Mouse (Mus musculus) heart, embryonic 16.5 days (tissue): Measurements from ENCODE around the gene Asic2. TPM values are rescaled to one million over a fixed set of nuclear protein-coding genes. Genes with fewer than 3 reads are reported as not detected.

Source experiments
- ATAC-seq: fragments of 200-750 bp; cut with Nextera tagmentation; replicated peaks from 2 replicates; pipeline ENCODE4 v1.8.0; 2017; ENCODE audit warnings: moderate number of reproducible peaks; ENCODE audit not compliant: insufficient read depth, low FRiP score; ENCODE audit errors: extremely low read depth
- H3K27ac ChIP-seq: fragments of 300-500 bp; sonication (generic); 2 replicates; pipeline ENCODE4 v1.5.1; 2014; ENCODE audit warnings: mild to moderate bottlenecking, low read length, control low read depth, moderate library complexity
- H3K27me3 ChIP-seq: fragments of 300-500 bp; sonication (generic); 2 replicates; pipeline ENCODE4 v1.6.1; 2014; ENCODE audit warnings: low read length, mixed read lengths; ENCODE audit not compliant: control insufficient read depth, insufficient read depth
- H3K36me3 ChIP-seq: fragments of 300-500 bp; sonication (generic); 2 replicates; pipeline ENCODE4 v1.6.1; 2014; ENCODE audit not compliant: control insufficient read depth, insufficient read depth
- H3K4me1 ChIP-seq: fragments of 300-500 bp; sonication (generic); 2 replicates; pipeline ENCODE4 v1.6.1; 2014; ENCODE audit warnings: low read length, mixed read lengths; ENCODE audit not compliant: control insufficient read depth, insufficient read depth
- H3K4me2 ChIP-seq: fragments of 300-500 bp; sonication (generic); 2 replicates; pipeline ENCODE4 v1.6.1; 2014; ENCODE audit warnings: low read depth, mild to moderate bottlenecking, control low read depth, low read length
- H3K4me3 ChIP-seq: fragments of 300-500 bp; sonication (generic); 2 replicates; pipeline ENCODE4 v1.5.1; 2014; ENCODE audit warnings: mild to moderate bottlenecking, control low read depth, low read length
- H3K9ac ChIP-seq: fragments of 300-500 bp; sonication (generic); 2 replicates; pipeline ENCODE4 v1.6.1; 2014; ENCODE audit warnings: low read length, control low read depth
- H3K9me3 ChIP-seq: fragments of 300-500 bp; sonication (generic); replicated peaks from 2 replicates; pipeline ENCODE4 v1.6.1; 2016; ENCODE audit warnings: low read length; ENCODE audit not compliant: control insufficient read depth
- WGBS: fragments of 180-500 bp; shearing (Covaris S2); extraction: QIAGEN DNeasy Blood & Tissue Kit; methylation state at CpG from one replicate; pipeline ENCODE4 v1.1.7; 2014; 5-methylcytosine and 5-hydroxymethylcytosine counted together
- polyA plus RNA-seq: library from polyadenylated mRNA; unstranded; fragments of >200 nt; fragmentation: Nextera tagmentation; extraction: Ambion mirVana; gene quantifications from 2 replicates; pipeline ENCODE4 v1.2.1, GENCODE M21; 2015

The Asic2 gene
- polyA plus RNA-seq, 1 experiment from 2014 or later: not detected

DNA sequence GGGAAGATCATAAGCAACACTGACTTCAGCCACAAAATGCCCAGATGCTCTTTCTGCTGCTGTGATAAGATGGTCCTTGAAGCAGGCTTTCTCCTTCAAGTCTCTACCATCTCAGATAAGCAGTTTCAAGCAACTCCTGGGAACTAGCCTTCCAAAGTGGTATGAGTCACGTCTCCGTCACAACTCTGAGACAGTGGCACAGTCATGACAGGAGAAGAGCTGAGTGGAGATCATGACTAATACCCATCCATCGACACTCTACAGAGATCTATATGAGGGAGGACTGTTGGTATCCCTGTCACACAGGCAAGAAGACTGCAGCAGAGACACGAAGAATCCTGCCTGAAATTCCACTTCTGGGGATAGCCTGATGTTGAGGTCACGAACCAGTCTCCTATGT is 1049.9 kb downstream of the Asic2 start:
- Histone ChIP-seq H3K4me1 (no peaks in the 10 kb centered on the region), H3K9ac (no peak overlapping the region)
- 69% methylated on average over 5 of the region's 5 CpGs for whole genome bisulfite sequencing

DNA sequence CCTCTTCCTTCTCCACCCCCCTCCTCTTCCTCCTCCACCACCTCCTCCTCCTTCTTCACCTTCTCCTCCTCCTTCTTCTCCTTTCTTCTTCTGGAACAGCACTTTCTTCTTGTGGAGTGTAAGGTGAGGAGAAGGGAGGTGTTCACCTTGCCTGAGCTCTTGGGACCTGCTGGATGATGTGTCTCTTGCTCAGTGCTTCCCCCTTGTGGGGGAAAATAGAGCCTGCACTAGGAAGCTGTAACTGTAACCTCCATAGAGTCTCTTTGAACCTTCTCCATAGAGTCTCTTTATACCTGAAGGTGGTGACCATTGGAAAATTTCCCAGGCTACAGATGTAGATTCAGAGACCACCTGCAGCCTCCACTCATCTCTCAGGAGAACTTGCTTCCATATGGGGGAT is 1050.6 kb downstream of the Asic2 start:
- no peak overlapping the region for H3K27ac ChIP-seq
- H3K27me3 ChIP-seq: no peaks in the 10 kb centered on the region
- no peak overlapping the region for H3K9ac ChIP-seq
- H3K9me3 ChIP-seq: peaks cover 7% of the 10 kb centered on the region; the same call in 1 of the 2 replicates
- H3K36me3 ChIP-seq: no peaks in the 10 kb centered on the region
- H3K4me3 ChIP-seq: no peak overlapping the region
- H3K4me2 ChIP-seq: no peak overlapping the region
- H3K4me1 ChIP-seq: no peaks in the 10 kb centered on the region
- ATAC-seq: no peak

More for the DNA sequence above, 1049.9 kb downstream of the Asic2 start:
- Histone ChIP-seq H3K27me3 (no peaks in the 10 kb centered on the region), H3K27ac (no peak overlapping the region), H3K36me3 (no peaks in the 10 kb centered on the region), H3K4me3 (no peak overlapping the region), H3K4me2 (no peak overlapping the region), H3K9me3 (peaks cover 7% of the 10 kb centered on the region; the same call in 1 of the 2 replicates)
- no peak for ATAC-seq

DNA sequence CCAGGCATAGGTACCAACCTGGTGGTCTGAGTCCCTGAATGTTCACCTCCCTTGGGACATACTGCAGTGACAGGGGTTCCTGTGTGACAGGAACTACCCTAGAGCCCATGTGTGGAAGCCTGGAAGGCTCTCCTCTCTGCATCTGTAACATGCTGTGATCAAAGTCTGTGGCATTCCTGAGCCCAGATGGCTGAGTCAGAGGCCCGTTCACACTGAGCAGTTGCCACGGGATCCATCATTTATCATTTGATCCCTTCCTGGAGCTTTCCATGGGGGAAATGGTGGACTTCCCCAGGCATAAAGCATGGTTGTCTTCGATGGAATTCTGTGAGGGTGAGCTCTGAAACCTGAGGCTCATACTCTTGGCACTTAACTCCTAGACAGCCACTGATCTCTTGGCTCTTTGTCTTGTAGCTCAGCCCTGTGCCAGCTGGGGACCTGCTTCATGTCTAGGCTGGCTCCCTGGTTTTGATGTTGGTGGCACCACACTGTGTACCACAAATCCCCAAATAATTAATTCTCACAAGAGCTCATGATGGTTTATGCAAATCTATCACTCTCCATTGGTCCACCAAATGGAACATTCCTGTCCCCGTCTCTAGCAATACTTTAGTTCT is 1054.7 kb downstream of the Asic2 start:
- 33% methylated on average over 4 of the region's 4 CpGs for WGBS
- no peak for ATAC-seq

DNA sequence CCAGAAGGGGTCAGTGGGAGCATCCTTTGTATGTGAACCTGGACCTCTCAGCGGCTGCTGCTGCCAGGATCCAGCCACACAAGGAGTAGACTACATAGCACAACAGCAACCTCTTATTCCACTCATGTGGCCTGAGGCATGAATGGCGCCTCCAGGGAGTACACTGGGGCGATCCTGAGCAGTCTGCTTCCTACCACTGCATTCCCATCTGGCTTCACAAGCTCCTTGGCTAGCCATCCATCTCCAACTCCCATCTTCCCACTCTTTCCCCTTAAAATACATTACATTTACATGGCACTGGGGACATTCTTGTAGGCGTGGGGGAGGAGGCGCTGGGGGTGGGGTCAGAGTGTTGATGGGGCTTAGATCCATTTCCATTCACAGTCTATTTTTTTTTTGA is 1055.5 kb downstream of the Asic2 start:
- H3K4me2 ChIP-seq: no peak overlapping the region
- no peak for ATAC-seq
- H3K36me3 ChIP-seq: no peaks in the 10 kb centered on the region
- no peak overlapping the region for H3K27ac ChIP-seq
- 76% methylated on average over 5 of the region's 5 CpGs for WGBS
- H3K4me1 ChIP-seq: no peaks in the 10 kb centered on the region
- H3K4me3 ChIP-seq: no peak overlapping the region
- no peak overlapping the region for H3K9ac ChIP-seq
- peaks cover 7% of the 10 kb centered on the region; the same call in 1 of the 2 replicates for H3K9me3 ChIP-seq
- no peaks in the 10 kb centered on the region for H3K27me3 ChIP-seq

More for the DNA sequence above, 1054.7 kb downstream of the Asic2 start:
- Histone ChIP-seq H3K4me1 (no peaks in the 10 kb centered on the region), H3K9me3 (peaks cover 7% of the 10 kb centered on the region; the same call in 1 of the 2 replicates), H3K4me2 (no peak overlapping the region), H3K4me3 (no peak overlapping the region), H3K9ac (no peak overlapping the region), H3K36me3 (no peaks in the 10 kb centered on the region), H3K27ac (no peak overlapping the region), H3K27me3 (no peaks in the 10 kb centered on the region)

DNA sequence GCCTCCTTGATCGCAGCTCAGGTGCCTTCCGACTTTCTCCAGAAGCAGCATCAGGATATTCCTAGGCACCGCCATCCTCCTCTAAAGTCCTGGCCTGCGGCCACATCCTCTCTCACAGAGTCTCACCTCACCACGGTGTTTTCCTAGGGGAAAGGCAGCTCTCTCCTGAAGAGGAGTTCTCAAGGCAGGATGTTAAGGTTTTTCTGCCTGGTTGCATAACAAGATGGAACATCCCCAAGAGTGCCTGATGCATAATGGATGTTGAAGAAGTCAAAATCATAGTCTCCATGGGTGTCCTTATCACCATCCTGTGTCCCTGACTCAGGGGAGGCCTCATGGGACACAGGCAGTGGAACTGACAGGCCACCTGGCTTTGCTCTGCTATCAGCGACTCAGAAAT is 1060.4 kb downstream of the Asic2 start:
- H3K36me3 ChIP-seq: no peaks in the 10 kb centered on the region
- no peak overlapping the region for H3K4me3 ChIP-seq
- no peaks in the 10 kb centered on the region for H3K4me1 ChIP-seq
- WGBS: 83% methylated on average over 6 of the region's 6 CpGs
- H3K27ac ChIP-seq: no peak overlapping the region
- H3K9me3 ChIP-seq: no peaks in the 10 kb centered on the region
- ATAC-seq: no peak
- no peak overlapping the region for H3K9ac ChIP-seq
- no peak overlapping the region for H3K4me2 ChIP-seq
- no peaks in the 10 kb centered on the region for H3K27me3 ChIP-seq

DNA sequence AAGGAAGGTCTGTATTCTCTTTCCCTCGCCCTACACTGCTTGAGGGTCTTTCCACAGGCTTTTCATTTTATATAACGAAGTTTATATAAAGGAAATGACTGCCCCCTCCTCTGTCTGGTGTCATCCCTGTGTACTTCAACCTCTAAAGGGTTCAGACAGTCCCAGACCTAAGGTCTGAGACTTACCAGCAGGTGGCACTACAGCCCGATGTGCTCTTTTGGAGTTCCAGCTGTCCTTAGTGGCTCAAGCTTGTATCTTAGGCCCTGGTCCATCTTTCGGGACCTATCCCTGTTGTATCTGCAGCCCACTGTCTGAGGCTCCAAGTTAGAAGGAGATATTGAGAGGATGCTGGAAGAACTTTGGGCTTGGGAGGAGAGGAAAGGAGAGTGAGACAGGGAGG is 1061.8 kb downstream of the Asic2 start:
- Histone ChIP-seq H3K9me3 (no peaks in the 10 kb centered on the region), H3K4me2 (no peak overlapping the region), H3K36me3 (no peaks in the 10 kb centered on the region), H3K4me1 (no peaks in the 10 kb centered on the region), H3K27ac (no peak overlapping the region), H3K27me3 (no peaks in the 10 kb centered on the region), H3K4me3 (no peak overlapping the region), H3K9ac (no peak overlapping the region)
- ATAC-seq: no peak
- 26% methylated on average over 4 of the region's 4 CpGs for whole genome bisulfite sequencing

DNA sequence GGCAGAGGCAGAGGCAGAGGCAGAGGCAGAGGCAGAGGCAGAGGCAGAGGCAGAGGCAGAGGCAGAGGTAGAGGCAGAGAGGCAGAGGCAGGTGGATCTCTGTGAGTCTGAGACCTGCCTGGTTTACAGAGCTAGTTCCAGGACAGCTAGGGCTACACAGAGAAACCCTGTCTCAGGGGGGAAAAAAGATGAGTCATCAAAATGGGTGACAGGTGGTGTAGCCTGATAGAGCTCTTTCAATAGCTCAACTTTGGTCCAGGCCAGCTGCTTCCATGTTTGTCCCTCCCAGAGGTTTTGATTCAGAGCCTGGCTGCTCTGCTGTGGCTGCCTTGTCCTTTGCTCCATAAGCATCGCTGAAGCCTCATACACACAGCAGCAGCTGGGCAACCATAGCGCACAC is 1063.7 kb downstream of the Asic2 start:
- Histone ChIP-seq H3K9me3 (no peaks in the 10 kb centered on the region), H3K36me3 (no peaks in the 10 kb centered on the region), H3K27me3 (no peaks in the 10 kb centered on the region), H3K4me1 (no peaks in the 10 kb centered on the region), H3K4me2 (no peak overlapping the region), H3K9ac (no peak overlapping the region), H3K4me3 (no peak overlapping the region), H3K27ac (no peak overlapping the region)
- 69% methylated on average over 2 of the region's 2 CpGs for WGBS
- ATAC-seq: no peak

DNA sequence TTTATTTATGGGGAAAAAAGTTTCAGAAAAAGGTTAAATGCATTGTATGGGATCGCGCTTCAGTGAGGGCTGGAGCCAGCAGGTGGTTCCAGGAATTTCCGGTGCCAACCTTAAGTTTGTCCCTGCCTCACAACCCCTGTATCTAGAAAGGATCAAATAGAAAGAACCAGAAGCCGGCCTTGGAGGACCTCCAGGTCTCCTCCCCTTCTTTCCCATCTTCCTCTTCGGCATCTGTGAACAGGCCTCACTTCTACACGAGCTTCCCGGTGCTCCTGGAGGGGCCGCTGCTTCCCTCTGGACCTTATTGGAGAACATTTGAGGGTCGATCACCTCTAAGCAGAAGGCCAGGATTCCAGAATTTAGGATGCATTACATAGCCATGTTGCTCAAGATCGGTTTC is 1064.8 kb downstream of the Asic2 start:
- no peaks in the 10 kb centered on the region for H3K27me3 ChIP-seq
- H3K36me3 ChIP-seq: no peaks in the 10 kb centered on the region
- no peak overlapping the region for H3K27ac ChIP-seq
- no peak overlapping the region for H3K4me3 ChIP-seq
- 81% methylated on average over 10 of the region's 10 CpGs for WGBS
- ATAC-seq: no peak
- no peaks in the 10 kb centered on the region for H3K4me1 ChIP-seq
- H3K9me3 ChIP-seq: no peaks in the 10 kb centered on the region
- no peak overlapping the region for H3K9ac ChIP-seq
- H3K4me2 ChIP-seq: no peak overlapping the region

DNA sequence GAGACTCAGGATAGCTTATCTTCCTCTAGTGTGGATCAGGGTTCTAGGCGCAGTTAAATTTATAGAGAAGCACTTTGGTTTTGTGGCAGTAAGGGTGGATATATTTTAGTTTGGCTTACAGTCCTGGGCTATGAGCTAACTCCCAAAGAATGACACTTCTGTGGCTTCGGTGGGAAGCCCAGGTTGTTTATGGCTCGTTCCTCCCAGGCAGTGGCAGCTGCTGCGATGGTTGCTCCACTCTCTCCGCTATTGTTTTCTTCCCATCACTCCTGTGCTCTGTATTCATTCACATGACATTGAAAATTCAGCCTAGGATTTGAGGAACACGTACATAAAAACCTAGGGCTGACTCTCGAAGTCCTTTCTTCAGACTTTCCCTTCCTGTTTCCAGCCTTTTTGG is 1065.6 kb downstream of the Asic2 start:
- no peak overlapping the region for H3K27ac ChIP-seq
- ATAC-seq: no peak
- H3K4me3 ChIP-seq: no peak overlapping the region
- H3K4me2 ChIP-seq: no peak overlapping the region
- H3K27me3 ChIP-seq: no peaks in the 10 kb centered on the region
- H3K9ac ChIP-seq: no peak overlapping the region
- WGBS: 51% methylated on average over 7 of the region's 7 CpGs
- no peaks in the 10 kb centered on the region for H3K4me1 ChIP-seq
- H3K9me3 ChIP-seq: no peaks in the 10 kb centered on the region
- H3K36me3 ChIP-seq: no peaks in the 10 kb centered on the region
